Mouse (Mus musculus) mouse embryonic stem cell (cell line): ENCODE results near the gene Nrcam.
"Not testable (repeated sequence)": the region's sequence is repeated elsewhere in the genome, so short reads cannot be mapped to it uniquely, and the experiment has no call there.

ENCODE experiments used
- in situ Hi-C, 2 experiments: fragments of 300-500 bp; cut with MboI; formaldehyde crosslinking; loops; 1 replicate in 1 of 2; 3 replicates in 1 of 2; pipeline ENCODE4 v1.14.3; 2019 to 2020; ENCODE audit warnings: low sequenced_read_pairs in 2 of 2, low pct_unique_long_range_greater_than_20kb in 1 of 2, mixed read lengths in 1 of 2; ENCODE audit not compliant: unreplicated experiment in 1 of 2

The Nrcam gene

GRCm38 (mm10) chr12:44328381-44329315 is at the start of gene Nrcam:
Gene Nrcam (plus strand): TSS chr12:44328885.
- in situ Hi-C loops = no loop called here

- in situ Hi-C loops = not testable (repeated sequence)
Measured at GRCm38 (mm10) chr12:44280147-44280546, 48.5 kb upstream of the Nrcam start.

GRCm38 (mm10) chr12:44281534-44281933 is 47.2 kb upstream of the Nrcam start:
- in situ Hi-C loops = no loop called here

GRCm38 (mm10) chr12:44283378-44283777 is 45.3 kb upstream of the Nrcam start:
- in situ Hi-C loops = no loop called here

GRCm38 (mm10) chr12:44286992-44287391 is 41.7 kb upstream of the Nrcam start:
- in situ Hi-C loops = no loop called here

- in situ Hi-C loops = loop anchor here in 1 of 2 experiments (10.0 kb wide), 1 partner anchor 253 kb away; no protein-coding TSS in a partner anchor
Measured at GRCm38 (mm10) chr12:44292281-44292680, 36.4 kb upstream of the Nrcam start.

- in situ Hi-C loops = no loop called here
Measured at GRCm38 (mm10) chr12:44300793-44301192, 27.9 kb upstream of the Nrcam start.

- in situ Hi-C loops = no loop called here
Measured at GRCm38 (mm10) chr12:44304012-44304411, 24.7 kb upstream of the Nrcam start.

- in situ Hi-C loops = no loop called here
Measured at GRCm38 (mm10) chr12:44304869-44305268, 23.8 kb upstream of the Nrcam start.

GRCm38 (mm10) chr12:44308221-44308620 is 20.5 kb upstream of the Nrcam start:
- in situ Hi-C loops = no loop called here

- in situ Hi-C loops = no loop called here
Measured at GRCm38 (mm10) chr12:44315212-44315611, 13.5 kb upstream of the Nrcam start.

- in situ Hi-C loops = no loop called here
Measured at GRCm38 (mm10) chr12:44325091-44325490, 3.6 kb upstream of the Nrcam start.

GRCm38 (mm10) chr12:44327452-44327851 is 1.2 kb upstream of the Nrcam start:
- in situ Hi-C loops = no loop called here

GRCm38 (mm10) chr12:44329316-44330215 is 881 bp downstream of the Nrcam start:
- in situ Hi-C loops = no loop called here

- in situ Hi-C loops = no loop called here
Measured at GRCm38 (mm10) chr12:44330216-44330719, 1.6 kb downstream of the Nrcam start.

- in situ Hi-C loops = no loop called here
Measured at GRCm38 (mm10) chr12:44337136-44337640, 8.5 kb downstream of the Nrcam start.

- in situ Hi-C loops = no loop called here
Measured at GRCm38 (mm10) chr12:44338195-44338622, 9.5 kb downstream of the Nrcam start.

- in situ Hi-C loops = no loop called here
Measured at GRCm38 (mm10) chr12:44344075-44344474, 15.4 kb downstream of the Nrcam start.

GRCm38 (mm10) chr12:44345251-44345650 is 16.6 kb downstream of the Nrcam start:
- in situ Hi-C loops = no loop called here
